Mouse (Mus musculus) liver, postnatal 0 days (tissue): ENCODE data around the gene Otop1.

Experiments
- CTCF ChIP-seq: sonication (generic); IDR thresholded peaks from 2 replicates; pipeline ENCODE4 v1.5.1; 2016; ENCODE audit warnings: antibody characterized with exemption, low read depth
- EP300 ChIP-seq: IDR thresholded peaks from 2 replicates; pipeline ENCODE4 v1.6.1; 2016; ENCODE audit warnings: antibody characterized with exemption, low read depth, mild to moderate bottlenecking

GRCm38 (mm10) chr5:38258773-38259146 lies 17.0 kb upstream of the Otop1 start:
- TF ChIP-seq CTCF: no peak
- TF ChIP-seq EP300: no peak
